Mouse (Mus musculus): Measurements from ENCODE around the gene Evl. TPM values are rescaled to one million over a fixed set of nuclear protein-coding genes. Genes with fewer than 3 reads are reported as not detected.
"Not testable (repeated sequence)": the region's sequence is repeated elsewhere in the genome, so short reads cannot be mapped to it uniquely, and the experiment has no call there.

Evl gene
- 1,000 to 10,000 TPM in 1 of 26 experiments, 100 to 1,000 TPM in 25; 340 to 1,145 (median 689) TPM for total RNA-seq (2018; cell fraction: chromatin; rRNA removed)
- 100 to 1,000 TPM; 229 to 417 (median 339) TPM for total RNA-seq (2018; cell fraction: cytosol; rRNA removed)
- total RNA-seq (2018; cell fraction: nucleus; rRNA removed), result 100 to 1,000 TPM; 233 to 560 (median 422) TPM
- 336 to 485 TPM (median 343 TPM) in 3 replicates for polyA plus RNA-seq (2018)

DNA sequence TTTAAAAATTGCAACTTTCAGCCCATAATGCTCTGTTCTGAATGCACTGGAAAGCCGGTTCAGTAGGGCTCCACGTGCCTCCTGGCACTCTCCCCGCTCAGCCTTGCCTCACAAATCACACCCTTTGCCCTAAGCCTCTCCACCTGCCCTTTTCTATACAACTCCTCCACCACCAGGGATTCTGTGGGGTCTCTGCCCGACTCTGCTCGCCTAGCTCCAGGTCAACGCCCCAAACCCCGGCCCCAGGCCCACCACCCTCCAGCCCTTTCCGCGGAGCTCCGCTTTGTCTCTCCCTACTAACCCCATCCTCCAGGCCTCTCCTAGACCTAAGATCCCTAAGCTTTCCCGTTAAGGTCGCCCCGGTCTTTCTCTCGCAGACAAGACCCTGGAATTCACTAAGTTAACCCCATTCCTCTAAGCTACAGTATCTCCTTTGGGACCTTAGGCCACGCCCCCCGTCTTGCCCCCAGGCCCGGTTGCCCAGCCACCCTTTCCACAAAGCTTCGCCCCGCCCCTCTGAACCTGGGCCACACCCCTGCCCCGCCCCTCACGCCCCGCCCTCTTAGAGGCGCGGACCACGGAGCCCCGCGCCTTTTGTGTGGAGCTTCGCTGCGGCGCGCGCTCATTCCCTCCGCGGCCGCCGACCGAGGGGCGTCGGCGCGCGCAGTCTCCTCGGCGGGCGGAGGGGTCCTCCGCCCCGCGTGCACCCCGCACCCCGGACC, at the start of gene Evl:
TSS of gene Evl (plus strand) at position 601 of the 722 bp plus-strand sequence.
- H3K4me3 ChIP-seq (ENCODE audit: inconsistent target), result no peak within 1 kb of the TSS
- 7% methylated on average over 31 of the region's 50 CpGs for WGBS (ENCODE audit: missing documents)
- H3K27ac ChIP-seq, result no peak within 1 kb of the TSS
- no peaks in the 10 kb centered on the region for H3K36me3 ChIP-seq (ENCODE audit: inconsistent target)
- H3K79me2 ChIP-seq (ENCODE audit: inconsistent target), result no peaks in the 10 kb centered on the region

DNA sequence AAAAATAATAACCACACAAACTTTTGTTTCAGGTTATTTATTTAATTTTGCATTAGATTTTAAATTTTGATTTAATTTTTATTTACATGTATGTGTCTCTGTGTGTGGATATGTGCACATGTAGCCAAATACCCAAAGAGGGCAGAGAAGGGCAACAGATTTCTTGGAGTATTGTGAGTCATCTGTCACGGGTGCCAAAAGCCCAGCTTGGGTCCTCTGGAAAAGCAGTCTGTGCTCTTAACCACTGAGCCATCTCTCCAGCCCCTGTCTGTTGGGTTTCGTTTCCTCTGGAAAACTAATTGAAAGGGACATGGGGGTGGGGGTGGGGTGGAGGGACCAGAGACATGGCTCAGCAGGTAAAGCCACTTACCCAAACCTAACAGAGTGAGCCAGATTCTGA, 48.7 kb upstream of the Evl start:
- Histone ChIP-seq H3K27ac (no peak overlapping the region), H3K4me3 (ENCODE audit: inconsistent target) (no peak overlapping the region), H3K36me3 (ENCODE audit: inconsistent target) (no peaks in the 10 kb centered on the region), H3K79me2 (ENCODE audit: inconsistent target) (no peaks in the 10 kb centered on the region)
- 86% methylated on average over 2 of the region's 2 CpGs for WGBS (ENCODE audit: missing documents)

DNA sequence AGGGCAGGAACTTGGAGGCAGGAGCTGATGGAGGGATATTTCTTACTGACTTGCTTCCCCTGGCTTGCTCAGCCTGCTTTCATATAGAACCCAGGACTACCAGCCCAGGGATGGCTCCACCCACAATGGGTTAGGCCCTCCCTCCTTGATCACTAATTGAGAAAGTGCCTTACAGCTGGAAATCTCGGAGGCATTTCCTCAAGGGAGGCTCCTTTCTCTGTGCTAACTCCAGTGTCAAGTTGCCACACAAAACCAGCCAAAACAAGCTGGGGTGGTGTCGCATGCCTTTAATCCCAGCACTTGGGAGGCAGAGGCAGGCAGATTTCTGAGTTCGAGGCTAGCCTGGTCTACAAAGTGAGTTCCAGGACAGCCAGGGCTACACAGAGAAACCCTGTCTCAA, 47.5 kb upstream of the Evl start:
- WGBS (ENCODE audit: missing documents), result 100% methylated on average over 2 of the region's 3 CpGs

DNA sequence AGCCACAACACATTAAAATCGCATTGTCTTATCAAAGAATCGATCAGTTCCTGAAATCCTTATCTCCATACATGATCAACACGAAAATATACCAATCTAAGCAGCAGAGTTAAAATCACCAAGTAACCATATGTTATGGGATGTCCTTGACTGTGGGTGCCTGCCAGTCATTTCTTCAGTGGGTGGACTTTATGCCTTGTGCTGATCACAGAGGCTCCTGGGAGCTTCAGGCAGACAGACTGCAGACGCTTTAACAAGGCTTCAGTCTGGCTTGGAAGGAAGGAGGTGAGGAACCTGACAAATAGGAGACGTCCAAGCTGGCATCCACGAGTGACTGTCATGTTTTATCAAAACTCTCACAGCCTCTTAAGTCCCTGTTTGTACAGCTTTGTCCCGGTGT, 43.9 kb upstream of the Evl start:
- WGBS (ENCODE audit: missing documents), result 57% methylated on average over 7 of the region's 7 CpGs
- Histone ChIP-seq H3K36me3 (ENCODE audit: inconsistent target) (no peaks in the 10 kb centered on the region), H3K79me2 (ENCODE audit: inconsistent target) (no peaks in the 10 kb centered on the region), H3K27ac (no peak overlapping the region), H3K4me3 (ENCODE audit: inconsistent target) (no peak overlapping the region)

More for the DNA sequence above, 47.5 kb upstream of the Evl start:
- H3K4me3 ChIP-seq (ENCODE audit: inconsistent target); H3K27ac ChIP-seq; H3K36me3 ChIP-seq (ENCODE audit: inconsistent target); H3K79me2 ChIP-seq (ENCODE audit: inconsistent target): not testable (repeated sequence)

DNA sequence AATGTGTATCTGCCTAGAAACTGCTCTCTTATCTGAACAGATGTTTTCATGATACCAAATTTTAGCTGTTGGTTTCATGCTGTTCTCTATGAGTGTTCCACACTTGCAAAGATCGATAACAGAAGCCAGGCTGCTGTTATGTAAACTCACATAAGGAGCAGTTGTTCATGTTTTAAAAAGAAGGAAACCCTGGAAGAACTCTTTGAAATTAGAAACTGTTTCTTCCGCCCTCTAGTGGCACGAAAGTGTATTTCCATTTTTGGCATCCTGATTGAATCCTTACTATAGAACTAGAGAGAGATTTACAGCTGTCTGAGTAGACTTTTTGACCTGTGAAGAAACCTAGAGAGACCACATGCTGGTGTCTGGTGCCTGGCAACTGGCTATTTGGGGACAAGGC, 43.5 kb upstream of the Evl start:
- Histone ChIP-seq H3K27ac (no peak overlapping the region), H3K79me2 (ENCODE audit: inconsistent target) (no peaks in the 10 kb centered on the region), H3K36me3 (ENCODE audit: inconsistent target) (no peaks in the 10 kb centered on the region), H3K4me3 (ENCODE audit: inconsistent target) (no peak overlapping the region)
- WGBS (ENCODE audit: missing documents), result 9% methylated on average over 3 of the region's 3 CpGs

DNA sequence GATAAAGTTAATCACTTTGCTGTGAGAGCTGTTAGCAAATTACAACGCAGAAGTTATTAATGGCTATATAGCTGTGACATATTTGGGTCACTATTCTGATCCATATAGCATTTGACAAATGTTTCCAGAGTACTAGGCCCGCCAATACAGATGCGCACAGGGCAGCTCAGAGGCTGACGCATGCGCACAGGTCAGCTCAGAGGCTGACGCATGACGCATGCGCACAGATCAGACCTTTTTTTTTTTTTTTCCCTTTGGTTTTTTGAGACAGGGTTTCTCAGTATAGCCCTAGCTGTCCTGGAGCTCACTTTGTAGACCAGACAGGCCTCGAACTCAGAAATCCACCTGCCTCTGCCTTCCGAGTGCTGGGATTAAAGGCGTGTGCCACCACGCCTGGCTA, 39.1 kb upstream of the Evl start:
- Histone ChIP-seq H3K4me3 (ENCODE audit: inconsistent target) (no peak overlapping the region), H3K27ac (no peak overlapping the region), H3K36me3 (ENCODE audit: inconsistent target) (no peaks in the 10 kb centered on the region), H3K79me2 (ENCODE audit: inconsistent target) (no peaks in the 10 kb centered on the region)
- WGBS (ENCODE audit: missing documents), result 93% methylated on average over 12 of the region's 12 CpGs

DNA sequence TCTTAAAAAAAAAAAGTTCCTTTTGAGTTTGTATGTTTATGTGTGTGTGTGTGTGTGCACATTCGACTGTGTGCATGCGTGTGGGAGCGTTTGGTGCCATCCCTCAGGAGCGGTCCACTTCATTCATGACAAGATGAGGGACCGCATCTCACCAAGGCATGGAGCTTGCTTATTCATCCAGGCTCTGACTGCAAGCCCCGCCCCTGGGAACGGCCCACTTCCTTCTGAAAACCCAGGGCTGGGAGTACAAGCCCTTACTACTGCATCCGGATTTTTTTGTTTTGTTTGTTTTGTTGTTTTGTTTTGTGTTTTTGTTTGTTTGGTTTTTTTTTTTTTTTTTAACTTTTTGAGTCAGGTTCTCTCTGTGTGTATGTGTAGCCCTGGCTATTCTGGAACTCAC, 35.1 kb upstream of the Evl start:
- Histone ChIP-seq H3K79me2 (ENCODE audit: inconsistent target) (no peaks in the 10 kb centered on the region), H3K36me3 (ENCODE audit: inconsistent target) (no peaks in the 10 kb centered on the region), H3K27ac (no peak overlapping the region), H3K4me3 (ENCODE audit: inconsistent target) (no peak overlapping the region)
- 22% methylated on average over 5 of the region's 8 CpGs for WGBS (ENCODE audit: missing documents)

DNA sequence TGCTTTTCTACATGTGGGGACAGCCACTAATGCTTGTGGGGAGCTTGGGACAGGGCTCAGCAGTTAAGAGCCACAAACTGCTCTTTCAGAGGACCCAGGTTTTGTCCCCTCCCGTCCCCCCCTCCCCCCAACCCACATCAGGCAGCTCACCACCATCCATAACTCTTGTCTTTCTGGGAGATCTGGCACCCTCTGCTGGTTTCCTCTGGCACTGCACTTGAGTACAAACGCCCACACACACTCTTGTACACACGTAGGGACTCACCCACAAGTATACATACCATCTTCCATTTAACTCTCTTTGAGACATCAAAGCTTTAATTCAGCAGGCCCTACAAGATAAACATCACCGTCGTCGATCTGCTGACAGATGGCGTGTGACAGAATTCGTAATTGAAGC, 25.3 kb upstream of the Evl start:
- Histone ChIP-seq H3K27ac (no peak overlapping the region), H3K4me3 (ENCODE audit: inconsistent target) (no peak overlapping the region), H3K79me2 (ENCODE audit: inconsistent target) (no peaks in the 10 kb centered on the region), H3K36me3 (ENCODE audit: inconsistent target) (no peaks in the 10 kb centered on the region)
- WGBS (ENCODE audit: missing documents), result 59% methylated on average over 8 of the region's 8 CpGs

DNA sequence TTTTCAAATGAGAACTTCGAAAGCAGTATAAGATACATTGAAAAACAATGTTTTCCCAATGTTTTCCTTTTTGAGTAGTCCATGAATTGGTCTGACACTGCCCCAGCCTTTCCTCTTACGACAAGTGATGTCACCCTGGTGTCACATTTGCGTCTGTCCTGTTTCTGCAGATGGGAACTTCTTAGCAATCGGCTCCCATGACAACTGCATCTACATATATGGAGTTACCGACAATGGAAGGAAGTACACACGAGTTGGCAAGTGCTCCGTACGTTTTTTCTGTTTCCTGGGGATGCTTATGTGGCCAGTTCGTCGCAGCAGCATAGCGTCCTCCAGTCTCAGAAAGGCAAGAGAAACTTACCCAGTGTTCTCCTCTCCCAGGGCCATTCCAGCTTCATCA, 20.0 kb upstream of the Evl start:
- H3K27ac ChIP-seq, result no peak overlapping the region
- no peak overlapping the region for H3K4me3 ChIP-seq (ENCODE audit: inconsistent target)
- WGBS (ENCODE audit: missing documents), result 61% methylated on average over 11 of the region's 11 CpGs

DNA sequence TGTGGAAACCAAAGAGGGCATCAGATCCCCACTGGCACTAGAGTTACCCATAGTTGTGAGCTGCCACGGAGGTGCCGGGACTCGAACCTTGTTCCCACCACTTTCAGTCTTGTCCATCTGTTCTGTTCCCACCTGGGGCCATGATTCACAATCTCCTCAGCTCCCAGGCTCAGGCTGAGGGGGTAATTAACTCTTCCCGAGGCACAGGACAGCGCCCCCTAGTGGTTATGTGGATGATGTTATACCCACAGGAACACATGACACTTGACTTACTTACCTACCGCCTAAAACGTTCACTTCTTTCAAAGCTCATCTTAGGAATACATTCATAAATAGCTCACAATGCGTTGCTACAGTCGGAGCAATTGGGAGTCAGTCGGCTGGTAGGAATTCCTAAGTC, 18.1 kb upstream of the Evl start:
- 69% methylated on average over 10 of the region's 10 CpGs for WGBS (ENCODE audit: missing documents)
- no peak overlapping the region for H3K4me3 ChIP-seq (ENCODE audit: inconsistent target)
- H3K79me2 ChIP-seq (ENCODE audit: inconsistent target), result no peaks in the 10 kb centered on the region
- H3K27ac ChIP-seq, result no peak overlapping the region
- H3K36me3 ChIP-seq (ENCODE audit: inconsistent target), result no peaks in the 10 kb centered on the region

More for the DNA sequence above, 20.0 kb upstream of the Evl start:
- Histone ChIP-seq H3K79me2 (ENCODE audit: inconsistent target) (no peaks in the 10 kb centered on the region), H3K36me3 (ENCODE audit: inconsistent target) (no peaks in the 10 kb centered on the region)

DNA sequence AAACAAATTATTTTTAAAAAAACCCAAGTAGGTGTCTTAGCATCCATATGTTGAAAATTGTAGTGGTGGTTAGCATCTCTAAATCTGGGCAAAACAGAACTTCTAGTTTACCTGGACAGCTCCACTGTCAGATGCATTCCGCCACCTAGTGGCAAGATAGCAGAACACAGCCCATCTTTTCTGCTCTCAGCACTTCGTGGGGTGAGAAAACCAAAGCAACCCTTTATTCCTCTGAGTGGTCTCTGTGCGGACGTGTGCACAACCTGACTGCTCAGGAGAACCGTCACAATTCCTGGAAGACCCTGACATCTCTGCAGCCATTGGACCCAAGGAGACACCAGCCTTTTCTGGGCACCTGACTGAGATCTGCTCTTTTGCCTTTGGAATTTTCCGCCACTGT, 13.4 kb upstream of the Evl start:
- no peak overlapping the region for H3K27ac ChIP-seq
- H3K79me2 ChIP-seq (ENCODE audit: inconsistent target), result no peaks in the 10 kb centered on the region
- H3K36me3 ChIP-seq (ENCODE audit: inconsistent target), result no peaks in the 10 kb centered on the region
- 31% methylated on average over 6 of the region's 6 CpGs for WGBS (ENCODE audit: missing documents)
- H3K4me3 ChIP-seq (ENCODE audit: inconsistent target), result no peak overlapping the region

DNA sequence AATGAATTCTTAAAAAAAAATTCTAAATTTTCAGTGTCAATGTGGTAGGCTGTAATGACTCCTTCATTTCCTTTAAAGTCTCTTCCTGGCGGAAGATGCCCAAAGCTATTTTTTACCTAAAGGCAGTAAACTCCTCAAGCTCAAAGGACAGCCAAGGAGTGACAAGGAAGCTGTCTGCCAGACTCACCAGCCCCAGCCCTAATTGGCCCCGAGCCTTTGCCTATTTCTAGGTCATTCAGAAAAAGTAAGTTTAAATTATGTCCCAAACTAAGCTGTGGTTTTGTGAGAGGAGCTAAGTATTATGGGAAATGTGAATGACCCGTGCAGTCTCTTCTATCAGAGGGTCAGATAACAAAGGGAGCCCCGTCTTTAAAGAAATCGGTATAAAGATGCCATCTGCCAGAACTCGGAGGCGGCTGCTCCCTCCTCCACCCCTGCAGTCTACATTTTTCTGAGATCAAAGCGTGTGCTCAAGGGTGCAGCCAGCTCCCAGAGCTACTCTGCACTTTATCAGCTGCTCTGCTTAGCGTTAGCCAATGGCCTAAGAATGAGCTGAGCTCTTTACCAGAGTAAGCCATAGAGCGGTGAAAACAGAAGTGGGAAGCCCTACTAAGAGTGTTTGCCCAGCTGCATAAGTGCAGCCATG, 7.9 kb upstream of the Evl start:
- WGBS (ENCODE audit: missing documents), result 37% methylated on average over 10 of the region's 10 CpGs
- H3K79me2 ChIP-seq (ENCODE audit: inconsistent target), result no peaks in the 10 kb centered on the region
- no peak overlapping the region for H3K4me3 ChIP-seq (ENCODE audit: inconsistent target)
- no peak overlapping the region for H3K27ac ChIP-seq
- no peaks in the 10 kb centered on the region for H3K36me3 ChIP-seq (ENCODE audit: inconsistent target)

DNA sequence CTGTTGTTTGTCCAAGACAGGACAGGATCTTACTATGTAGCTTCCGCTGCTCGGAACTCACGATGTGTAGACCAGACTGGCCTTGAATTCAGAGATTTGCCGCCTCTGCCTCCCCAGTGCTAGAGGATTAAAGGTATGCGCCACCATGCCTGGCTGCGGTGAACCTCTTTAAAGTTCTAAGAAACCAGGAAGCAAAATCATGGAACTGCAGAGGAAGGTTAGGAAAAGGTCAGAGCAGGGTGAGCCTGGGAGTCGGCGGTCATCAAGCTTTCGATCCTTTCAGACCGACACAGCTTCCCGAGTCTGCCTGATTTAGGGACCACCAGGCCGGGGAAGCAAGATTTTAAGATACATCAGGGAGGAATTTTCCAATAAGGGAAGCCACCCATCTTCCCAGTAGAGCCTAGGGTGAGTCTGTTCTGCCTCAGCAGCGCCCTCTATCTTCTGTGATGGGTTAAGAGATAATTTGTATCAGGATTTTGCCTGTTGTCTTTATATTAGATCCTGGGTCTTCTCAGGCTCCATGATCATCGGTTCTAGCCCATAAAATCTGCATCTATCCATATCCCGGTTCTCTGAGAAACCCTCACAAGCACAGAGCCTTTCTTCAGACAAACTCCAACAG, 7.2 kb upstream of the Evl start:
- H3K36me3 ChIP-seq (ENCODE audit: inconsistent target), result no peaks in the 10 kb centered on the region
- no peaks in the 10 kb centered on the region for H3K79me2 ChIP-seq (ENCODE audit: inconsistent target)
- WGBS (ENCODE audit: missing documents), result 82% methylated on average over 15 of the region's 15 CpGs
- H3K4me3 ChIP-seq (ENCODE audit: inconsistent target), result no peak overlapping the region
- H3K27ac ChIP-seq, result no peak overlapping the region

DNA sequence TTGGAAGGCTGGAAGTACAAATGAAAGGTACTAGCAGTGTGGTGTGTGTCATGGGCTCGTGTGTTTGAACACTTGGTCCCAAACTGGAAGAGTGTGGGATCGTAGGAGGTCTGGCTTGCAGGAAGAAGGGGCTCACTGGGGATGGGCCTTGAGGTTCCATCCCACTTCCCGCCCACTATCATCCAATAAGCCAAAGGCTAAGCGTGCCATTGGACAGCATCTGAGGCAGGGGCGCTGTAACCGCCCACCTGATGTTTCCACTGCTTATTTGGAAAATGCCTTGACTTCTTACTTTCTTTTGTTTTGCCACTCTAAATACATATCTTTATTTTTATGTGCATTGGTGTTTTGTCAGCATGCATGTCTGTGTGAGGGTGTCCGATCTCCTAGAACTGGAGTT, 2.8 kb upstream of the Evl start:
- Histone ChIP-seq H3K4me3 (ENCODE audit: inconsistent target) (no peak overlapping the region), H3K79me2 (ENCODE audit: inconsistent target) (no peaks in the 10 kb centered on the region), H3K27ac (no peak overlapping the region), H3K36me3 (ENCODE audit: inconsistent target) (no peaks in the 10 kb centered on the region)
- 79% methylated on average over 7 of the region's 7 CpGs for WGBS (ENCODE audit: missing documents)

DNA sequence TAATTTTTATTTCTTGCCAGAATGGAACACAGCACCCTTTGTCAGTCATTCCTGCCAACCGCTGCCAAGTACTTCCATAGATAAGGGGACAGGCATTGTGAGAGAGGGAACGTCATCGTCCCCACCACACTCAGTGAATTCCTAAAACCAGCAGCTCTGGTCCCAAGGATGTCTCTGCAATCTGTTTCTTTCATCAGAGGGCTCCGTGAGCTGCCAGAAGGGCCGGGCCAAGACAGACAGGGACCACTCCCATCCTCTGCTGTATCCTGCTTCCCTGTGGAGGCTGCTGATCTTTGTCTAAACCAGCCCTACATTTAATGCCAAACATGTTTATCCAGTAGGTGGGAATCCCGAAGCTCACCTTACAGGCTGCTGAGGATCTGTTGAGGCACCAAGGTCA, 1.4 kb upstream of the Evl start:
- H3K36me3 ChIP-seq (ENCODE audit: inconsistent target), result no peaks in the 10 kb centered on the region
- H3K27ac ChIP-seq, result no peak overlapping the region
- 81% methylated on average over 6 of the region's 6 CpGs for WGBS (ENCODE audit: missing documents)
- no peak overlapping the region for H3K4me3 ChIP-seq (ENCODE audit: inconsistent target)
- H3K79me2 ChIP-seq (ENCODE audit: inconsistent target), result no peaks in the 10 kb centered on the region

All from macrophage (primary cell).